ENCODE assay signal across 8 mouse cellular contexts in genomic region chr14:76151820-76152161, GRCm38 (mm10). TPM values are rescaled to one million over a fixed set of nuclear protein-coding genes. Genes with fewer than 3 reads are reported as not detected.
DNase-seq lines count a peak whose midpoint lies in the region; ATAC-seq and TF ChIP-seq lines count a peak whose summit lies in the region.

No protein-coding gene starts in this region.

- no peaks in the 10 kb centered on the region for H3K27me3 ChIP-seq in testis, adult 2 months (ENCODE audit: control insufficient read depth, insufficient read depth, low read length)
- H3K27me3 ChIP-seq in liver, embryonic 12.5 days (replicated peaks): no peaks in the 10 kb centered on the region

- H3K9me3 ChIP-seq in liver, embryonic 12.5 days (replicated peaks): no peaks in the 10 kb centered on the region

- H3K27ac ChIP-seq in gastrocnemius, adult 2 months: peak overlapping the region; percentile 96
- H3K27ac ChIP-seq in testis, adult 2 months (ENCODE audit: control insufficient read depth, insufficient read depth, low read depth, low read length): peak overlapping the region; percentile 12; the same call in 1 of the 2 replicates
- peak overlapping the region; percentile 92 for H3K27ac ChIP-seq in liver, embryonic 12.5 days

- peaks cover 18% of the 10 kb centered on the region for H3K4me1 ChIP-seq in testis, adult 2 months (ENCODE audit: control insufficient read depth, insufficient read depth, low read length)
- H3K4me1 ChIP-seq in liver, embryonic 12.5 days: peaks cover 45% of the 10 kb centered on the region

- TF ChIP-seq POLR2A in testis, adult 2 months (IDR thresholded peaks at IDR 0.05; ENCODE audit: control insufficient read depth, low read depth, low read length): no peak

- peak overlapping the region; percentile 100 for H3K4me3 ChIP-seq in gastrocnemius, adult 2 months
- peak overlapping the region; percentile 83 for H3K4me3 ChIP-seq in testis, adult 2 months (ENCODE audit: control insufficient read depth, low read depth, low read length)
- H3K4me3 ChIP-seq in liver, embryonic 12.5 days: peak overlapping the region; percentile 74

- intact Hi-C loops in gastrocnemius, adult 2 months (cut with DNase I): loop anchor here (2.0 to 5.0 kb wide), 4 partner anchors 66 to 321 kb away; no protein-coding TSS in a partner anchor
- intact Hi-C loops in gastrocnemius, postnatal 36 days (cut with DNase I): loop anchor here (5.0 kb wide), 1 partner anchor 321 kb away; no protein-coding TSS in a partner anchor

- H3K36me3 ChIP-seq in testis, adult 2 months (ENCODE audit: control insufficient read depth, insufficient read depth, low read length): no peaks in the 10 kb centered on the region
- no peaks in the 10 kb centered on the region for H3K36me3 ChIP-seq in liver, embryonic 12.5 days

- no peak for TF ChIP-seq CTCF in gastrocnemius, adult 2 months (IDR thresholded peaks at IDR 0.05)
- no peak for TF ChIP-seq CTCF in testis, adult 2 months (IDR thresholded peaks at IDR 0.05; ENCODE audit: control insufficient read depth, insufficient read depth, insufficient replicate concordance, low read depth, low read length)

- 2% methylated on average over 10 of the region's 10 CpGs for WGBS in liver, embryonic 12.5 days (ENCODE audit: insufficient replicate concordance)

- H3K4me2 ChIP-seq in liver, embryonic 12.5 days: peak overlapping the region; percentile 90

- peak overlapping the region; percentile 79 for H3K9ac ChIP-seq in liver, embryonic 12.5 days

- no peak for ATAC-seq in liver, embryonic 12.5 days

- DNase-seq in gastrocnemius, adult 2 months: no peak
- DNase-seq in gastrocnemius, postnatal 36 days: no peak
- DNase-seq in testis, postnatal 14 days (ENCODE audit: low spot score): no peak
- no peak for DNase-seq in urinary bladder, postnatal 36 days (ENCODE audit: low spot score in 2 of 2)
- no peak for DNase-seq in retina, postnatal 1 day
- DNase-seq in urinary bladder, postnatal 10 days (ENCODE audit: low spot score): no peak

RNA-seq across cellular contexts. Expression of gene Nufip1, which starts 41.1 kb away (rescaled TPM):
- total RNA-seq in gastrocnemius, adult 2 months (2021): 1 to 10 TPM; 3.8 to 3.9 TPM
- 1 to 10 TPM; 2.5 to 3.6 TPM for total RNA-seq in gastrocnemius, postnatal 36 days (2021)
- 2.5 and 2.7 TPM in 2 replicates for polyA plus RNA-seq in testis, adult 2 months (2012; rRNA removed)
- polyA plus RNA-seq in liver, embryonic 12.5 days (2016; fragmentation: Nextera tagmentation; extraction: Ambion mirVana): 11.3 and 12.1 TPM in 2 replicates

RNA-seq across cellular contexts. Expression of gene Gpalpp1, which starts 41.2 kb away (rescaled TPM):
- total RNA-seq in gastrocnemius, adult 2 months (2021): 1 to 10 TPM; 5.8 to 7.4 TPM
- total RNA-seq in gastrocnemius, postnatal 36 days (2021): 1 to 10 TPM; 4.7 to 6.6 TPM
- polyA plus RNA-seq in testis, adult 2 months (2012; rRNA removed): 1.7 TPM in 2 replicates
- 9.8 and 10.3 TPM in 2 replicates for polyA plus RNA-seq in liver, embryonic 12.5 days (2016; fragmentation: Nextera tagmentation; extraction: Ambion mirVana)

Comparison
In these comparisons a context has a peak if more than half of its experiments do, and no peak if none do; other contexts are left out.
1. H3K27ac ChIP-seq: peak in every context shown above with its lines; median percentile 96 in gastrocnemius, adult 2 months; 92 in liver, embryonic 12.5 days; 12 in testis, adult 2 months.